Mouse (Mus musculus) B cell, adult 67 days (primary cell): ENCODE results near the gene Tmem219. TPM values are rescaled to one million over a fixed set of nuclear protein-coding genes. Genes with fewer than 3 reads are reported as not detected.

Source experiments
- total RNA-seq, 2 experiments: library from RNA; stranded (reverse); gene quantifications; 4 replicates each; pipeline ENCODE4 v1.2.4; 2023

Gene Tmem219
- total RNA-seq, result 10 to 100 TPM; 48.7 to 52.4 TPM

GRCm38 (mm10) chr7:126922624-126923060 lies at the start of gene Tmem219:
Gene Tmem219, minus strand, starts transcription at chr7:126922917.

GRCm38 (mm10) chr7:126949793-126950646 lies 27.3 kb upstream of the Tmem219 start, which contains the start of gene Sez6l2:
Gene Sez6l2, plus strand, starts transcription at chr7:126950563.

GRCm38 (mm10) chr7:126949403-126949792 lies 26.7 kb upstream of the Tmem219 start, which contains the start of gene Asphd1:
Gene Asphd1, minus strand, starts transcription at chr7:126949582.

GRCm38 (mm10) chr7:126928384-126929037 lies 5.8 kb upstream of the Tmem219 start, which contains the start of gene Kctd13:
Gene Kctd13, plus strand, starts transcription at chr7:126928879.

DNA sequence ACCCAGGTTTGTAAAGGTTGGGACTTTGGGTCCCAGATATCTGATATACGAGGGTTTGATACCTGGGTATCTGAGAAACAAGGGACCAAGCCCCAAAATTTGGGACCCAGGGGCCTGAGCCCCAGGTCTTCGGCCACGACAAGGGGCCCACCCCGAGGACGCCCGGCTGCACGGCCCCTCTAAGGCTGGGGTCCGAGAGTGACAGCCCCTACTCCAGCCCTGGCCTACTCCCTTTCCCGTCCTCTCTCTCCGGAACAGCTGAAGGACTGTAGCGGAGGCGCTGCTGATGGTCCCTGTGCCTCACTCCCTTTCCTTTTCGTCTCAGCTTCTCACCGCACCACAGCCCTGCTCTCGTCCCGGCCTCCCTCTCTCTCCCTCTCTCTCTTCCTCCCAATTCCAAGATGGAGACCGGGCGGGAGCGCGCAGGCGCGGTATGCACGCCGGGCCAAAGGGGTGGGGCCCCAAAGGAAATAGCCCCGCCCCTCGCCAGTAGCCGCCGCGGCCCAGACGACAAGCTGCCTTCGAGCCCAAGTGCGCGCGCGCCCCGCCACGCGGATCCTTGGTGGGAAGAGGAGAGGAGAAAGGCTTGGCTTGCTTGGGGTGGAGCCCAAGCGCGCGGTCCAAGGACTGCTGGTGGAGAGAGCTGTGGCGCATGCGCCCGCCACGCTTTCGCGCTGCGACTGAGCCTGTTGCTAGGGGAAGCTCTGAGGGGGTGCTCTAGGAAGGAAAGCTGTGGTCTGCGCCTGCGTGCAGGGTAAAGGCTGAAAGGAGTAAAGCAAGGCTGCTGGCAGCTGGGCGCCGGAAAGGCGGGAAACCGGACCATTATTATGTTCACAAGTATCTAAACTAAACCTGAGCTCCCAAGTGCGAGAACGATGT lies 38.2 kb downstream of the Tmem219 start, which contains the start of gene Taok2:
TSS of gene Taok2 (minus strand) at position 418 of the 879 bp plus-strand sequence.

GRCm38 (mm10) chr7:126862147-126862784 lies 60.5 kb downstream of the Tmem219 start, which contains the start of gene Ino80e:
Gene Ino80e, minus strand, starts transcription at chr7:126862377.

DNA sequence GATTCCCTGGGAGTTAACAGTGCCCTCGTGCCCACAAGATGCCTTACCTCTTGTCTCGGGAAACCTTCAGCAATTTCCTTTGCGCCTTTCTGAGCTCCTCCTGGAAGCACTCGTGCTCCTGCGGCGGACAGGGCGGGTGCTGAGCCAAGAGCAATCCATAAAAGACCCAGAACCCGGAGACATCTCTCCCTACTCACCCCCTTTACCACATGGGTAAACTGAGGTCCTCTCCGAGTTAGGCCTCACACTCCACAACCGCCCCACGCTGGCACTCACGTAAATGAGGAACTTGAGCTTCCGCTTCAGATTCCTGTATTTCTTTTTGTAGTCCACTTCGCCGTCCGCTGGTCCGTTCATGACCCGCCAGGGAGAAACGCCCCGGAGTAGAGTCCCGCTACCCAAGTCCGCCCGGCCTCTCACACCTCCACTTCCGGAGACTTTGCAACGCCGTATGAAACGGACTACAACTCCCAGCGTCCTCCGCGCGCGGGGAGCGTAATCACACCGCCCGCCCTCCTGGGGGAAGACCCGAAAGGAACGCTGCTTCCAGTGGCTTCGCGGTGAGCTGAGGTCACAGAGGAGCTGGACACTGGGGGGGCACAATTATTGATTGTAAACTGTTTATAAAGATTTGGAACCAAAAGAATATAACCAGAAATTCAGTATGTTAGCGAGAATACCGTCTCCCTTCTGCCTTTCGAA lies 61.1 kb downstream of the Tmem219 start, which contains the start of gene Hirip3:
TSS of gene Hirip3 (plus strand) at position 544 of the 702 bp plus-strand sequence.

GRCm38 (mm10) chr7:126847116-126847420 lies 75.6 kb downstream of the Tmem219 start, which contains the start of gene Doc2a:
Gene Doc2a, plus strand, starts transcription at chr7:126847416.

Other genes starting within 250 kb of the Tmem219 start
- not detected for gene Sult1a1, start 246.5 kb downstream of the Tmem219 start, total RNA-seq
- gene Bola2, start 227.5 kb downstream of the Tmem219 start, total RNA-seq, result 10 to 100 TPM; 96.7 to 97.7 TPM
- gene Slx1b, start 227.1 kb downstream of the Tmem219 start, total RNA-seq, result 1 to 10 TPM; 6.6 to 10.0 TPM
- gene Coro1a, start 215.1 kb downstream of the Tmem219 start, total RNA-seq, result 1,000 to 10,000 TPM; 1,399 to 1,442 TPM
- 10 to 100 TPM; 44.4 to 44.7 TPM for gene Mapk3, start 163.3 kb downstream of the Tmem219 start, total RNA-seq
- 1 to 10 TPM; 2.8 to 5.7 TPM for gene Gdpd3, start 156.6 kb downstream of the Tmem219 start, total RNA-seq
- 100 to 1,000 TPM; 274 to 280 TPM for gene Ypel3, start 146.0 kb downstream of the Tmem219 start, total RNA-seq
- 10 to 100 TPM; 11.8 to 12.3 TPM for gene Tbx6, start 141.4 kb downstream of the Tmem219 start, total RNA-seq
- gene Ppp4c, start 130.4 kb downstream of the Tmem219 start, total RNA-seq, result 100 to 1,000 TPM; 276 to 290 TPM
- gene Fam57b, start 125.2 kb downstream of the Tmem219 start, total RNA-seq, result not detected
- gene 4930451I11Rik, start 91.3 kb downstream of the Tmem219 start, total RNA-seq, result not detected
- not detected for gene Doc2a, start 75.5 kb downstream of the Tmem219 start, total RNA-seq
- gene Hirip3, start 60.9 kb downstream of the Tmem219 start, total RNA-seq, result 10 to 100 TPM; 26.6 to 34.7 TPM
- 10 to 100 TPM; 93.9 to 94.9 TPM for gene Ino80e, start 60.5 kb downstream of the Tmem219 start, total RNA-seq
- gene Taok2, start 38.2 kb downstream of the Tmem219 start, total RNA-seq, result 100 to 1,000 TPM in 1 of 2 experiments, 10 to 100 TPM in 1; 99.5 to 101 TPM
- 10 to 100 TPM; 43.5 to 46.3 TPM for gene Kctd13, start 6.0 kb upstream of the Tmem219 start, total RNA-seq
- gene Asphd1, start 26.7 kb upstream of the Tmem219 start, total RNA-seq, result not detected
- gene Sez6l2, start 27.6 kb upstream of the Tmem219 start, total RNA-seq, result 1 to 10 TPM; 6.3 to 7.0 TPM
- 10 to 100 TPM; 78.8 to 82.2 TPM for gene Cdipt, start 53.0 kb upstream of the Tmem219 start, total RNA-seq
- 1 to 10 TPM in 1 of 2 experiments, under 1 TPM in 1; 0.81 to 1.7 TPM for gene Cdiptos, start 53.2 kb upstream of the Tmem219 start, total RNA-seq
- 10 to 100 TPM; 48.6 to 50.8 TPM for gene Mvp, start 91.7 kb upstream of the Tmem219 start, total RNA-seq
- 1 to 10 TPM in 1 of 2 experiments, not detected in 1; 2.8 TPM for gene Pagr1b, start 93.6 kb upstream of the Tmem219 start, total RNA-seq
- 10 to 100 TPM in 1 of 2 experiments, 1 to 10 TPM in 1; 4.6 to 47.0 TPM for gene Pagr1a, start 94.4 kb upstream of the Tmem219 start, total RNA-seq
- 10 to 100 TPM; 16.6 to 46.2 TPM for gene Gm42742, start 98.2 kb upstream of the Tmem219 start, total RNA-seq
- gene Prrt2, start 98.3 kb upstream of the Tmem219 start, total RNA-seq, result 1 to 10 TPM; 1.2 to 1.9 TPM
- gene Maz, start 104.1 kb upstream of the Tmem219 start, total RNA-seq, result 100 to 1,000 TPM; 251 to 254 TPM
- 1 to 10 TPM; 3.1 to 4.2 TPM for gene Kif22, start 119.6 kb upstream of the Tmem219 start, total RNA-seq
- gene Zg16, start 164.4 kb upstream of the Tmem219 start, total RNA-seq, result not detected
- gene AI467606, start 168.4 kb upstream of the Tmem219 start, total RNA-seq, result 10 to 100 TPM; 69.0 to 74.5 TPM
- gene Qprt, start 199.3 kb upstream of the Tmem219 start, total RNA-seq, result 1 to 10 TPM in 1 of 2 experiments, under 1 TPM in 1; 0.52 to 1.5 TPM
- gene Spn, start 214.9 kb upstream of the Tmem219 start, total RNA-seq, result 10 to 100 TPM in 1 of 2 experiments, 1 to 10 TPM in 1; 7.3 to 10.0 TPM